Mouse (Mus musculus) olfactory bulb, adult 2 months (tissue): ENCODE measurements around the gene Rev1.
"Not testable (repeated sequence)": the region's sequence is repeated elsewhere in the genome, so short reads cannot be mapped to it uniquely, and the experiment has no call there.

Source experiments
- CTCF ChIP-seq: fragments of 200-500 bp; IDR thresholded peaks from 2 replicates; pipeline ENCODE4 v1.5.1; 2012; ENCODE audit warnings: low read depth, mild to moderate bottlenecking, low read length, moderate library complexity; ENCODE audit not compliant: insufficient read depth
- POLR2A ChIP-seq: fragments of 200-500 bp; IDR thresholded peaks from 2 replicates; pipeline ENCODE4 v1.6.1; 2012; ENCODE audit warnings: mild to moderate bottlenecking, low read depth, low read length, moderate library complexity; ENCODE audit not compliant: insufficient read depth

DNA sequence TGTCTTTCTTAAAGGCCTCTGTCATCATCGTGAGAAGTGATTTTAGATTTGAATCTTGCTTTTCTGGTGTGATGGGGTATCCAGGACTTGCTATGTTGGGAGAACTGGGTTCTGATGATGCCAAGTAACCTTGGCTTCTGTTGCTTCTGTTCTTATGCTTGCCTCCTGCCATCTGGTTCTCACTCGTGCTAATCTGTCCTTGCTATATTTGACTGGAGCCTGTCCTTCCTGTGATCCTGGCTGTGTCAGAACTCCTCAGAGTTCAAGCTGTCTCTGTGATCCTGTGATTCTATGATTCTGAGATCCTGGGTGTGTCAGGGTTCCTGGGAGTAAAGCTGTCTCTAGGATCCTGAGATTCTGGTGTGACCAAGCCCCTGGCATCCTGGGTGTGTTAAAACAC lies 67.4 kb downstream of the Rev1 start:
- not testable (repeated sequence) for TF ChIP-seq CTCF, POLR2A
